Mouse (Mus musculus) neural tube, embryonic 11.5 days (tissue): ENCODE data around the gene Ccdc194. TPM values are rescaled to one million over a fixed set of nuclear protein-coding genes. Genes with fewer than 3 reads are reported as not detected.

Source experiments
- ATAC-seq: fragments of 200-750 bp; cut with Nextera tagmentation; 2 replicates; pipeline ENCODE4 v1.8.0; 2017; ENCODE audit warnings: moderate number of reproducible peaks, mild to moderate bottlenecking, moderate TSS enrichment, moderate library complexity; ENCODE audit not compliant: insufficient read depth, low FRiP score, low TSS enrichment
- DNase-seq: peaks from one replicate; pipeline ENCODE4 v3.0.0-alpha.2; 2015; ENCODE audit warnings: low spot score
- H3K27ac ChIP-seq: fragments of 300-500 bp; sonication (generic); 2 replicates; pipeline ENCODE4 v1.5.1; 2014; ENCODE audit warnings: low read depth, mild to moderate bottlenecking, low read length
- H3K27me3 ChIP-seq: fragments of 300-500 bp; sonication (generic); 2 replicates; pipeline ENCODE4 v1.6.1; 2014; ENCODE audit warnings: mild to moderate bottlenecking, low read length, mixed read lengths; ENCODE audit not compliant: control insufficient read depth, insufficient read depth
- H3K36me3 ChIP-seq: fragments of 300-500 bp; sonication (generic); 2 replicates; pipeline ENCODE4 v1.6.1; 2014; ENCODE audit warnings: mild to moderate bottlenecking, low read length, moderate library complexity, mixed read lengths; ENCODE audit not compliant: control insufficient read depth, insufficient read depth
- H3K4me1 ChIP-seq: fragments of 300-500 bp; sonication (generic); 2 replicates; pipeline ENCODE4 v1.6.1; 2014; ENCODE audit warnings: low read length, mixed read lengths; ENCODE audit not compliant: control insufficient read depth, insufficient read depth
- H3K4me2 ChIP-seq: fragments of 300-500 bp; sonication (generic); 2 replicates; pipeline ENCODE4 v1.6.1; 2014; ENCODE audit warnings: low read depth, mild to moderate bottlenecking, moderate library complexity
- H3K4me3 ChIP-seq: fragments of 300-500 bp; sonication (generic); 2 replicates; pipeline ENCODE4 v1.5.1; 2014; ENCODE audit warnings: low read depth, low read length
- H3K9ac ChIP-seq: fragments of 300-500 bp; sonication (generic); 2 replicates; pipeline ENCODE4 v1.6.1; 2014; ENCODE audit warnings: mild to moderate bottlenecking, low read length
- H3K9me3 ChIP-seq: fragments of 300-500 bp; sonication (generic); 2 replicates; pipeline ENCODE4 v1.6.1; 2016; ENCODE audit warnings: low read length; ENCODE audit not compliant: control insufficient read depth
- WGBS: fragments of 180-500 bp; shearing (Covaris S2); extraction: QIAGEN DNeasy Blood & Tissue Kit; methylation state at CpG from one replicate; pipeline ENCODE4 v1.1.7; 2014; 5-methylcytosine and 5-hydroxymethylcytosine counted together
- polyA plus RNA-seq: library from polyadenylated mRNA; unstranded; fragments of >200 nt; fragmentation: Nextera tagmentation; extraction: Ambion mirVana; gene quantifications from 2 replicates; pipeline ENCODE4 v1.2.1, GENCODE M21; 2014

The Ccdc194 gene
- polyA plus RNA-seq, 1 experiment from 2014 or later, result 0.16 TPM

- WGBS, result 87% methylated on average over 8 of the region's 8 CpGs
- H3K4me1 ChIP-seq, result peaks cover 13% of the 10 kb centered on the region
These were observed 52.7 kb downstream of the Ccdc194 start for GRCm38 (mm10) chr8:71472601-71473386.

GRCm38 (mm10) chr8:71471861-71472260 is 53.6 kb downstream of the Ccdc194 start:
- WGBS, result 97% methylated on average over 17 of the region's 17 CpGs
- ATAC-seq (no peak), DNase-seq (no peak)
- no peak overlapping the region for H3K27ac ChIP-seq
- H3K9ac ChIP-seq, result no peak overlapping the region
- no peak overlapping the region for H3K4me2 ChIP-seq
- no peaks in the 10 kb centered on the region for H3K27me3 ChIP-seq
- peaks cover 13% of the 10 kb centered on the region for H3K4me1 ChIP-seq
- peaks cover 7% of the 10 kb centered on the region; the same call in 1 of the 2 replicates for H3K36me3 ChIP-seq
- no peak overlapping the region for H3K4me3 ChIP-seq
- no peaks in the 10 kb centered on the region for H3K9me3 ChIP-seq

More at GRCm38 (mm10) chr8:71472601-71473386, 52.7 kb downstream of the Ccdc194 start:
- no peak for DNase-seq
- Histone ChIP-seq H3K4me3 (no peak overlapping the region), H3K4me2 (no peak overlapping the region), H3K9ac (no peak overlapping the region), H3K27ac (no peak overlapping the region), H3K36me3 (peaks cover 7% of the 10 kb centered on the region; the same call in 1 of the 2 replicates), H3K27me3 (no peaks in the 10 kb centered on the region), H3K9me3 (no peaks in the 10 kb centered on the region)
- no peak for ATAC-seq

DNA sequence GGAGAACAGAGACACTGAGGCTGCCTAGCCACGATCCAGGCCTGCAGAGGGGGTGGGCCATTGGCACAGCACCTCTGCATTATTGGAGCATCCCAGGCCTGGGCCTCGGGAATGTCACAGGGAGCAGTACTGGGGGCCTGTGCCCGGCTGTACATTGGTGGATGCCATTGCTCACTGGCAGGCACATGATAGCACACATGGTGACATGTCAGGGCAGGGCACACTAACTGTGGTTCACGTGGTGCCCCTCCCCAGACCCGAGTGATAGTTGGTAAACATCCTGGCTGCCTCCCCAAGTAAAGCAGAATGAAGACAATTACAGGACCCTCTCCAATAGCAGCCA is 54.6 kb downstream of the Ccdc194 start:
- H3K9me3 ChIP-seq, result no peaks in the 10 kb centered on the region
- H3K27me3 ChIP-seq, result no peaks in the 10 kb centered on the region
- H3K36me3 ChIP-seq, result peaks cover 7% of the 10 kb centered on the region; the same call in 1 of the 2 replicates
- no peak overlapping the region for H3K4me2 ChIP-seq
- H3K4me3 ChIP-seq, result no peak overlapping the region
- no peak overlapping the region for H3K27ac ChIP-seq
- H3K4me1 ChIP-seq, result peaks cover 10% of the 10 kb centered on the region
- H3K9ac ChIP-seq, result no peak overlapping the region; the same call in 1 of the 2 replicates
- ATAC-seq, result no peak
- no peak for DNase-seq
- WGBS, result 88% methylated on average over 5 of the region's 5 CpGs

DNA sequence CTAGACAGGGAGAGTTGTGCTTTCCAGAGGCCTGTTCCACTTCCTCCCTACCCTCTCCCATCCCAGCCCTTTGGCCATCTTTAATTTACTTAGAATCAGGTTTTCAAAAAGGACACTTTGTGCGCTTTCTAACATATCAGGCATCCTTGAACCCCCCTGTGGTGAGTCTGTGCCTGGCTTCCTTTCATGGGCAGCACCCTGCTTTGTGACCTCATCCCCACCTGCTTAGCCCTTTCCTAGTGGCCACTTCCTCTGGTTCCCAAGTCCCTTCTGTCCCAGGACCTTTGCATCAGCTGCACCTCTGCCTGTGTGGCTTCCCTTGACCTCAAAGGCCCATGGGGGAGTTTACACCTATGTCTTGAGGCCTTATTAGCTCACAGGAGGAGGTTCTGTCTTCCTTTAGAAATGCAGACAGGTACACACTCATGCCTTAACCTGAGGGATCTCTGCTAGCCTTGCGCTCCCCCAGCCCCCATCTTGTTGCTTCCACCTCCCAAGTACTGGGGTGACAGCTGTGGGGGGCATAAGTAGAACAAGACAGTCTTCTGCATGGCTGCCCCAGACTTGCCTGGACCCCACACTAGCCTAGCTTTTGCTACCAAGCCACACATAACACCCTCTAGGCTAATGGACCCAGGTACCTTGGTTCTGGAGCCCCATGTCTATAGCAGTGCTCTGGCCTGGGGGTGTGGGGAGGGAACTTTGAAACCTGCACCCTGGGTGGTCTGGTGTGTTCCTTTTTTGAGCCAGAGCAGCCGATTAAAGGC is 55.2 kb downstream of the Ccdc194 start:
- Histone ChIP-seq H3K9me3 (no peaks in the 10 kb centered on the region), H3K27ac (no peak overlapping the region)

More for the DNA sequence above, 55.2 kb downstream of the Ccdc194 start:
- H3K9ac ChIP-seq, result peak overlapping the region; percentile 73
- ATAC-seq (no peak), DNase-seq (no peak)
- H3K4me3 ChIP-seq, result peak overlapping the region; percentile 91
- 96% methylated on average over 3 of the region's 3 CpGs for WGBS
- H3K36me3 ChIP-seq, result peaks cover 7% of the 10 kb centered on the region; the same call in 1 of the 2 replicates
- no peaks in the 10 kb centered on the region for H3K27me3 ChIP-seq
- H3K4me1 ChIP-seq, result peaks cover 9% of the 10 kb centered on the region
- peak overlapping the region; percentile 88 for H3K4me2 ChIP-seq

Other genes starting within 250 kb of the Ccdc194 start
- 78.9 and 81.5 TPM in 2 replicates for gene Use1, start 158.9 kb downstream of the Ccdc194 start, polyA plus RNA-seq
- 3.4 and 3.8 TPM in 2 replicates for gene Ocel1, start 154.4 kb downstream of the Ccdc194 start, polyA plus RNA-seq
- 83.4 and 84.0 TPM in 2 replicates for gene Nr2f6, start 143.8 kb downstream of the Ccdc194 start, polyA plus RNA-seq
- gene Ushbp1, start 129.9 kb downstream of the Ccdc194 start, polyA plus RNA-seq, result 3.9 and 4.5 TPM in 2 replicates
- 106 and 109 TPM in 2 replicates for gene Babam1, start 128.8 kb downstream of the Ccdc194 start, polyA plus RNA-seq
- gene Ankle1, start 119.7 kb downstream of the Ccdc194 start, polyA plus RNA-seq, result 18.1 and 18.4 TPM in 2 replicates
- 60.7 and 63.4 TPM in 2 replicates for gene Abhd8, start 62.1 kb downstream of the Ccdc194 start, polyA plus RNA-seq
- 196 and 205 TPM in 2 replicates for gene Mrpl34, start 60.8 kb downstream of the Ccdc194 start, polyA plus RNA-seq
- gene Dda1, start 56.5 kb downstream of the Ccdc194 start, polyA plus RNA-seq, result 162 and 170 TPM in 2 replicates
- gene Ano8, start 39.7 kb downstream of the Ccdc194 start, polyA plus RNA-seq, result 5.6 and 6.3 TPM in 2 replicates
- 6.0 and 8.4 TPM in 2 replicates for gene Gtpbp3, start 37.6 kb downstream of the Ccdc194 start, polyA plus RNA-seq
- 49.5 and 53.0 TPM in 2 replicates for gene Plvap, start 14.0 kb downstream of the Ccdc194 start, polyA plus RNA-seq
- 3.7 and 4.9 TPM in 2 replicates for gene Bst2, start 11.7 kb upstream of the Ccdc194 start, polyA plus RNA-seq
- gene Mvb12a, start 17.2 kb upstream of the Ccdc194 start, polyA plus RNA-seq, result 64.7 and 69.8 TPM in 2 replicates
- 0.24 TPM in 1 of 2 replicates, not detected in the other for gene Tmem221, start 33.2 kb upstream of the Ccdc194 start, polyA plus RNA-seq
- not detected in 2 replicates for gene Nxnl1, start 40.9 kb upstream of the Ccdc194 start, polyA plus RNA-seq
- gene Slc27a1, start 43.2 kb upstream of the Ccdc194 start, polyA plus RNA-seq, result 10.5 and 12.7 TPM in 2 replicates
- gene Pgls, start 66.5 kb upstream of the Ccdc194 start, polyA plus RNA-seq, result 212 and 216 TPM in 2 replicates
- 3.6 and 4.2 TPM in 2 replicates for gene Fam129c, start 71.9 kb upstream of the Ccdc194 start, polyA plus RNA-seq
- gene Colgalt1, start 85.3 kb upstream of the Ccdc194 start, polyA plus RNA-seq, result 54.5 and 57.4 TPM in 2 replicates
- gene Unc13a, start 146.0 kb upstream of the Ccdc194 start, polyA plus RNA-seq, result 6.5 and 7.7 TPM in 2 replicates
- gene Jak3, start 150.6 kb upstream of the Ccdc194 start, polyA plus RNA-seq, result 1.6 and 2.0 TPM in 2 replicates
- gene Insl3, start 163.5 kb upstream of the Ccdc194 start, polyA plus RNA-seq, result not detected in 2 replicates
- 0.33 and 0.59 TPM in 2 replicates for gene B3gnt3, start 176.1 kb upstream of the Ccdc194 start, polyA plus RNA-seq
- gene Fcho1, start 200.0 kb upstream of the Ccdc194 start, polyA plus RNA-seq, result 12.3 and 12.4 TPM in 2 replicates